Mouse (Mus musculus) stomach, embryonic 16.5 days (tissue): ENCODE data around the gene Ing5. TPM values are rescaled to one million over a fixed set of nuclear protein-coding genes. Genes with fewer than 3 reads are reported as not detected.
A peak's percentile ranks its signal among the peaks of the same experiment; 100 is the strongest.

Experiments used
- ATAC-seq: fragments of 200-750 bp; cut with Nextera tagmentation; 2 replicates; pipeline ENCODE4 v1.8.0; 2017; ENCODE audit warnings: moderate number of reproducible peaks, moderate TSS enrichment; ENCODE audit not compliant: insufficient read depth, low FRiP score
- H3K27ac ChIP-seq: fragments of 300-500 bp; sonication (generic); 2 replicates; pipeline ENCODE4 v1.5.1; 2014; ENCODE audit warnings: low read length
- H3K27me3 ChIP-seq: fragments of 300-500 bp; sonication (generic); 2 replicates; pipeline ENCODE4 v1.6.1; 2014; ENCODE audit warnings: low read length, control low read depth, mixed read lengths; ENCODE audit not compliant: control insufficient read depth, insufficient read depth
- H3K36me3 ChIP-seq: fragments of 300-500 bp; sonication (generic); 2 replicates; pipeline ENCODE4 v1.6.1; 2014; ENCODE audit warnings: low read length; ENCODE audit not compliant: control insufficient read depth, insufficient read depth
- H3K4me1 ChIP-seq: fragments of 300-500 bp; sonication (generic); 2 replicates; pipeline ENCODE4 v1.6.1; 2014; ENCODE audit warnings: low read length, control low read depth, mixed read lengths; ENCODE audit not compliant: control insufficient read depth, insufficient read depth
- H3K4me2 ChIP-seq: fragments of 300-500 bp; sonication (generic); 2 replicates; pipeline ENCODE4 v1.6.1; 2014; ENCODE audit warnings: low read depth, low read length, mixed read lengths
- H3K4me3 ChIP-seq: fragments of 300-500 bp; sonication (generic); replicated peaks from 2 replicates; pipeline ENCODE4 v1.5.1; 2014; ENCODE audit warnings: mild to moderate bottlenecking, low read length
- H3K9ac ChIP-seq: fragments of 300-500 bp; sonication (generic); 2 replicates; pipeline ENCODE4 v1.6.1; 2014; ENCODE audit warnings: low read length
- H3K9me3 ChIP-seq: fragments of 300-500 bp; sonication (generic); replicated peaks from 2 replicates; pipeline ENCODE4 v1.6.1; 2016; ENCODE audit warnings: low read length, control low read depth; ENCODE audit not compliant: control insufficient read depth
- WGBS: fragments of 180-500 bp; shearing (Covaris S2); extraction: QIAGEN DNeasy Blood & Tissue Kit; methylation state at CpG from one replicate; pipeline ENCODE4 v1.1.7; 2014; 5-methylcytosine and 5-hydroxymethylcytosine counted together
- polyA plus RNA-seq: library from polyadenylated mRNA; unstranded; fragments of >200 nt; fragmentation: Nextera tagmentation; extraction: Ambion mirVana; gene quantifications from 2 replicates; pipeline ENCODE4 v1.2.1, GENCODE M21; 2015

Ing5 gene
- polyA plus RNA-seq, 1 experiment from 2014 or later = 19.1 TPM

- H3K9ac ChIP-seq = peak overlapping the region; percentile 90
- H3K4me1 ChIP-seq = peaks cover 21% of the 10 kb centered on the region
- no peak for ATAC-seq
- H3K27me3 ChIP-seq = no peaks in the 10 kb centered on the region
- no peaks in the 10 kb centered on the region for H3K9me3 ChIP-seq
- peak overlapping the region; percentile 24; the same call in 1 of the 2 replicates for H3K27ac ChIP-seq
- H3K4me2 ChIP-seq = peak overlapping the region; percentile 82
- peak overlapping the region; percentile 73 for H3K4me3 ChIP-seq
- WGBS = 56% methylated on average over 4 of the region's 4 CpGs
- H3K36me3 ChIP-seq = peaks cover 17% of the 10 kb centered on the region
Measured at GRCm38 (mm10) chr1:93804818-93805217, 1.1 kb downstream of the Ing5 start.

GRCm38 (mm10) chr1:93805221-93805951, 1.6 kb downstream of the Ing5 start:
- Histone ChIP-seq H3K4me2 (peak overlapping the region; percentile 82), H3K36me3 (peaks cover 17% of the 10 kb centered on the region), H3K4me3 (no peak overlapping the region), H3K4me1 (peaks cover 21% of the 10 kb centered on the region), H3K27ac (no peak overlapping the region), H3K27me3 (no peaks in the 10 kb centered on the region), H3K9ac (0 out of 2 replicates have a peak overlapping the region, but pooled peaks have one; percentile 37), H3K9me3 (no peaks in the 10 kb centered on the region)
- ATAC-seq = no peak
- 64% methylated on average over 5 of the region's 5 CpGs for WGBS

DNA sequence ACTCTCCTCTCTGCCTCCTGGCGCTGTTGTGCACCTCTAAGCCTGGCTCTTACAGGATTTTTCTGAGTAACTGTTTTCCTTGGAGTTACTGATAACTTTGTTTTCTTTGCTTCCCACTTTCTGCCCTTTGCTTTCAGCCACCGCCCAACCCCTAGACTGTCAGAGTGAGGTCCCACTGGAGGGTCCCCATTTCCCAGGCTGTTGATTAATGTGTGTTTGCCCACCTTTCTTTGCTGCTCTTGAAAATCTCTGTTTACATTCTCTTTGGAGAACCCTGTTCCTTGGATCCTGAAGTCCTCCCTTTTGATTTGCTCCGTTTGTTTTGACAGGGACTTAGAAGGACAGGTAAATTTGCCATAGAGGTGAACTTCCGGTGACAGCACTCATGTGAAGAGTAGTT, 5.1 kb downstream of the Ing5 start:
- Histone ChIP-seq H3K4me3 (no peak overlapping the region), H3K4me2 (no peak overlapping the region), H3K4me1 (peaks cover 17% of the 10 kb centered on the region), H3K9me3 (no peaks in the 10 kb centered on the region), H3K9ac (no peak overlapping the region), H3K36me3 (peaks cover 23% of the 10 kb centered on the region), H3K27me3 (no peaks in the 10 kb centered on the region), H3K27ac (no peak overlapping the region)
- ATAC-seq = no peak
- 72% methylated on average over 4 of the region's 4 CpGs for WGBS

- no peak for ATAC-seq
- H3K36me3 ChIP-seq = peaks cover 25% of the 10 kb centered on the region
- no peaks in the 10 kb centered on the region for H3K9me3 ChIP-seq
- WGBS = 97% methylated on average over 3 of the region's 3 CpGs
- H3K4me2 ChIP-seq = no peak overlapping the region
- H3K4me3 ChIP-seq = no peak overlapping the region
- H3K27ac ChIP-seq = no peak overlapping the region
- H3K4me1 ChIP-seq = peaks cover 10% of the 10 kb centered on the region
- no peak overlapping the region for H3K9ac ChIP-seq
- H3K27me3 ChIP-seq = no peaks in the 10 kb centered on the region
Measured at GRCm38 (mm10) chr1:93810011-93810410, 6.2 kb downstream of the Ing5 start.

DNA sequence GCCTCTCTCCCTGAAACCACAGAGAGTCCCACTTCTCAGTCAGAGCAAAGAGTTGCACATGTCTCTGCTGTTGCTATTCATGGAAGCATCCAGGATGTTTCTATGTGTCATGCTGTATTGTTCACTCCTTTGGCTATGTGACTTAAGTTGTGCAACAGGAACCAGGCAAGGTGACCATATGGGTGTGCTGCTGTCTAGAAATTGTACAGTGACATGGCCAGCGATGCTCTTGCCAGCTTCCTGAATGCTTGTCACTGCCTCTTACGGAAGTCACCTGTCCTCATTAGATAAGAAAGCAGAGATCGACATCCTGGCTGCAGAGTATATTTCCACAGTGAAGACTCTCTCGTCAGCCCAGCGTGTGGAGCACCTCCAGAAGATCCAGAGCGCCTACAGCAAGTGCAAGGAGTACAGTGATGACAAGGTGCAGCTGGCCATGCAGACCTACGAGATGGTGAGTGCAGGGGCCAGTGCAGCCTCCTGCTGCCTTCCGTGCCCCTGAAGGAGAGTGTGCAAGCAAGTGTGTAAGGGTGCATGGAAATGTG, 7.8 kb downstream of the Ing5 start:
- no peaks in the 10 kb centered on the region for H3K9me3 ChIP-seq
- ATAC-seq = no peak
- no peaks in the 10 kb centered on the region for H3K27me3 ChIP-seq
- H3K36me3 ChIP-seq = peaks cover 23% of the 10 kb centered on the region
- H3K4me2 ChIP-seq = no peak overlapping the region
- H3K9ac ChIP-seq = no peak overlapping the region
- H3K27ac ChIP-seq = no peak overlapping the region
- H3K4me1 ChIP-seq = no peaks in the 10 kb centered on the region
- no peak overlapping the region for H3K4me3 ChIP-seq
- 83% methylated on average over 8 of the region's 8 CpGs for WGBS

GRCm38 (mm10) chr1:93817823-93818532, 14.2 kb downstream of the Ing5 start:
- Histone ChIP-seq H3K27me3 (no peaks in the 10 kb centered on the region), H3K4me3 (no peak overlapping the region), H3K4me2 (no peak overlapping the region), H3K9ac (no peak overlapping the region), H3K9me3 (no peaks in the 10 kb centered on the region), H3K27ac (no peak overlapping the region), H3K4me1 (no peaks in the 10 kb centered on the region), H3K36me3 (peaks cover 21% of the 10 kb centered on the region)
- 93% methylated on average over 8 of the region's 8 CpGs for WGBS
- no peak for ATAC-seq

DNA sequence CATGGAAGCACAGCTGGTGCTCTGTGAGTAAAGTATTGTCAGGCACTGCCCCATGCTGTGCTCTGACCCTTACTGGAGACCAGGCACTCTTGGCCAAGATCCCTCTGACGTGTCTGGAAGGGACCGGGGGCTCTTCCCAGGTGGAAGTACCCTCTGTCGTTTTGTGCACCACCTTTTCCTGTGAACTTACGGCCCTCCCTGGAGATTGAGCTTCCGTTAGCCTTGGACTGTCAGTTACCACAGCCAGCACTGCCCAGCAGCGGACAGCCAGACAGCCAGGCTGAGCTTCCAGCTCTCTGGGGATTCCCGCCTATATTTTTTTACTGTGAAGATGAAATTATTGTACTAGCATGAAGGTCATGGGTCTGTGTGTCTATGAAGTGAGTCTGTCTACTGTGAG, 15.0 kb downstream of the Ing5 start:
- no peak overlapping the region for H3K4me3 ChIP-seq
- 93% methylated on average over 7 of the region's 7 CpGs for WGBS
- no peak overlapping the region for H3K4me2 ChIP-seq
- H3K36me3 ChIP-seq = peaks cover 21% of the 10 kb centered on the region
- H3K4me1 ChIP-seq = no peaks in the 10 kb centered on the region
- no peaks in the 10 kb centered on the region for H3K9me3 ChIP-seq
- H3K27ac ChIP-seq = no peak overlapping the region
- no peak for ATAC-seq
- no peaks in the 10 kb centered on the region for H3K27me3 ChIP-seq
- H3K9ac ChIP-seq = no peak overlapping the region

- Histone ChIP-seq H3K4me2 (peak overlapping the region; percentile 70; the same call in 1 of the 2 replicates), H3K27ac (peak overlapping the region; percentile 96), H3K4me3 (no peak overlapping the region), H3K9ac (peak overlapping the region; percentile 80; the same call in 1 of the 2 replicates), H3K4me1 (peaks cover 5% of the 10 kb centered on the region; the same call in 1 of the 2 replicates), H3K36me3 (peaks cover 5% of the 10 kb centered on the region), H3K9me3 (no peaks in the 10 kb centered on the region), H3K27me3 (no peaks in the 10 kb centered on the region)
- ATAC-seq = no peak
- WGBS = 82% methylated on average over 3 of the region's 3 CpGs
Measured at GRCm38 (mm10) chr1:93823796-93824495, 20.2 kb downstream of the Ing5 start.
